Mouse (Mus musculus) small intestine, adult 2 months (tissue): ENCODE data around the gene Uckl1.

Source experiments
- CTCF ChIP-seq: fragments of 200-500 bp; IDR thresholded peaks from 2 replicates; pipeline ENCODE4 v1.5.1; 2012; ENCODE audit warnings: low read depth, mild to moderate bottlenecking, control low read depth, inconsistent platforms, low read length, moderate library complexity, mixed read lengths; ENCODE audit not compliant: insufficient replicate concordance, insufficient read length; ENCODE audit errors: extremely low read depth
- POLR2A ChIP-seq: fragments of 200-500 bp; IDR thresholded peaks from 2 replicates; pipeline ENCODE4 v1.6.1; 2012; ENCODE audit warnings: low read depth, mild to moderate bottlenecking, control low read depth, inconsistent platforms, low read length, moderate library complexity

DNA sequence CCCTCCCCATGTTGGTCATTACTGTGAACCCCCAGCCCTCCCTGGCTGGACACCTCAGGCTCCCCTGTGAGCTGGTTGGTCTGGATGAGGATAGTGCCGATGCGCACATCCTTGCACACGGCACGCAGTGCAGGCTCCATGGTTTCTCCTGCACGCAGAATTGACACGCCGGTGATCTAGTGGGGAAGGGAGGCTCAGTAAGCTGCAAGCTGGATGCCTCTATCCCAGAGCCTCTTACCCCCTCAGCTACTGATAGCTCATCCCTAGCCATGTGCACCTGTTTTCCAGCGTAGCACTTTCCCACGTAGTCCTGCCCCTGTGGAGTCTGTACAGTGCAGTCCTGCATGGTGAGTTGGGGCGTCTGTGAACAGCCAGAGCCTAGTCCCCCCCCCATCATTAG is 14.8 kb downstream of the Uckl1 start:
- no peak for TF ChIP-seq POLR2A
- TF ChIP-seq CTCF: no peak
